Mouse (Mus musculus) heart, embryonic 11.5 days (tissue): ENCODE measurements at regions not wholly inside any gene's neighbourhood (a gene's known extent, or its start where the extent isn't known, plus 50 kb on each side); places are given as distances from the start of the nearest gene placed in this dataset.

Source experiments
- ATAC-seq: fragments of 200-750 bp; cut with Nextera tagmentation; replicated peaks from 2 replicates; pipeline ENCODE4 v1.8.0; 2017; ENCODE audit warnings: moderate library complexity; ENCODE audit not compliant: insufficient number of reproducible peaks, low FRiP score, low TSS enrichment
- H3K27ac ChIP-seq: fragments of 300-500 bp; sonication (generic); 2 replicates; pipeline ENCODE4 v1.5.1; 2014; ENCODE audit warnings: mild to moderate bottlenecking, low read depth, low read length
- H3K27me3 ChIP-seq: fragments of 300-500 bp; sonication (generic); 2 replicates; pipeline ENCODE4 v1.6.1; 2014; ENCODE audit warnings: mild to moderate bottlenecking, low read length, mixed read lengths; ENCODE audit not compliant: control insufficient read depth, insufficient read depth
- H3K36me3 ChIP-seq: fragments of 300-500 bp; sonication (generic); 2 replicates; pipeline ENCODE4 v1.6.1; 2014; ENCODE audit warnings: mild to moderate bottlenecking, low read length, moderate library complexity, mixed read lengths; ENCODE audit not compliant: control insufficient read depth, insufficient read depth
- H3K4me1 ChIP-seq: fragments of 300-500 bp; sonication (generic); 2 replicates; pipeline ENCODE4 v1.6.1; 2014; ENCODE audit warnings: low read length; ENCODE audit not compliant: control insufficient read depth, insufficient read depth
- H3K4me2 ChIP-seq: fragments of 300-500 bp; sonication (generic); 2 replicates; pipeline ENCODE4 v1.6.1; 2014; ENCODE audit warnings: mild to moderate bottlenecking, moderate library complexity
- H3K4me3 ChIP-seq: fragments of 300-500 bp; sonication (generic); 2 replicates; pipeline ENCODE4 v1.5.1; 2014; ENCODE audit warnings: low read depth, low read length
- H3K9ac ChIP-seq: fragments of 300-500 bp; sonication (generic); 2 replicates; pipeline ENCODE4 v1.6.1; 2014; ENCODE audit warnings: mild to moderate bottlenecking, low read depth, low read length, moderate library complexity
- H3K9me3 ChIP-seq: fragments of 300-500 bp; sonication (generic); replicated peaks from 2 replicates; pipeline ENCODE4 v1.6.1; 2016; ENCODE audit warnings: low read length; ENCODE audit not compliant: control insufficient read depth
- WGBS: fragments of 180-500 bp; shearing (Covaris S2); extraction: QIAGEN DNeasy Blood & Tissue Kit; methylation state at CpG from one replicate; pipeline ENCODE4 v1.1.7; 2014; ENCODE audit not compliant: insufficient replicate concordance; 5-methylcytosine and 5-hydroxymethylcytosine counted together

DNA sequence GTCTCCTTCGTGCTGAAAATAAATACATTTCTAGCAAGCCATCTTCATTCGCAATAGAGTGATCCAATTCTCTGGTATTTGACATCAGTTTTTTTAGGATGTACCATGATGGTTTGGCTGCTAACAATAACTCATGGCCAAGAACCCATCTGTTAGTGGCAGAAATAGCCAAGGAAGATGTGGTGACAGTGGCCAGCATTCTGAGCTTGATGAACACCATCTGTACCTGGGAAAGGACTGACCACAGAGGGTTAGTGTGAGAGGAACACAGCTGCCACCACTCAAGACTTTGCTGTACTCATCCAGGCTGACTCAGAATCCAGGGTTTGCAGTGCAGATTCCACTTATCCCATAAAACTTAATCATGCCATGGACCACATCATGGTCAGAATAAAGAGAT lies 348.8 kb upstream of the Grm7 start:
- WGBS = 72% methylated on average over 2 of the region's 2 CpGs
- Histone ChIP-seq H3K9ac (no peak overlapping the region), H3K36me3 (no peaks in the 10 kb centered on the region), H3K4me2 (no peak overlapping the region), H3K4me1 (no peaks in the 10 kb centered on the region), H3K27me3 (no peaks in the 10 kb centered on the region), H3K27ac (no peak overlapping the region), H3K9me3 (no peaks in the 10 kb centered on the region), H3K4me3 (no peak overlapping the region)
- ATAC-seq = no peak
